Mouse (Mus musculus): ENCODE results near the gene Bnip1. TPM values are rescaled to one million over a fixed set of nuclear protein-coding genes. Genes with fewer than 3 reads are reported as not detected.

Gene Bnip1
- 10 to 100 TPM; 13.7 to 15.9 TPM for total RNA-seq (2023)

DNA sequence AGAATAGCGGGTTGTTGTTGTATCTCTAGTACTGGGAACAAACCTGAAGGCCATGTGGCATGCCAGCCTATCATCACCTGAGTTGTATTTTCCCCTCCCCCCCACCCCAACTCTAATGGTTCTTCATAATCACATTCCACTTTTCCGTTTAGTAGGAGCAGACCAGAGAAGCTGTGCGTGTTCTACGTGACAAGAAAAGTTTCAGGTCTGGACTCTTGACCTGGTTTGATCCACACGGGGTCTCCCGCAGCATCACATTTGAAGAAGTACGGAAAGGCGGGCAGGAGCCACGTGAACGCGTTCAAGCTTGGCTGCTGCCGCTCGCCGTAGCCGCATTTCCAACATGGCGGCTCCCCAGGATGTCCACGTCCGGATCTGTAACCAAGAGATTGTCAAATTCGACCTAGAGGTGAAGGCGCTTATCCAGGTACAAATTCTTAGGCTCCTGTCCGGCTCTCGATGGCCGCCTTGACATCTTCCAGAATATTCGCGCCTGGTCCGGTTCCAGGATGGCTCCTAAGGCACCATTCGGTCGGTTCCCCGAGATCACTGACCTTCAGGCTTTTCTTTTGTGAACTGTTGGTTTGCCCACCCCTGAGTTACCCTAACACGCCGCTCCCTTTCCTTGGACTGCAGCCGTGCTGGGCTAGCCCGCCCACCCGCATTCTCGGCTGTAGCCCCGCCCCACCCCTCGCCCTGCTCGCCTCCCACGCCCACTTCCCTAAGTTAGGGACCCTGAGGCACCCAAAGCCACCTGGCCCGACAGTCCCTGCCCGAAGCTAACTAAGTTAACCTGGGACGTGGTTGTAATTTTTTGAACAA is at the start of gene Bnip1:
Gene Bnip1, plus strand, starts transcription at position 317 of the 822 bp plus-strand sequence.

Other genes with a start within 250 kb of the Bnip1 start
- 10 to 100 TPM; 17.6 to 17.8 TPM for gene Ergic1, start 219.6 kb upstream of the Bnip1 start, total RNA-seq (2023)
- 1,000 to 10,000 TPM; 1,695 to 2,915 TPM for gene Dusp1, start 218.9 kb upstream of the Bnip1 start, total RNA-seq (2023)
- 100 to 1,000 TPM; 150 to 158 TPM for gene Atp6v0e, start 117.8 kb upstream of the Bnip1 start, total RNA-seq (2023)
- gene Crebrf, start 65.4 kb upstream of the Bnip1 start, total RNA-seq (2023) = 10 to 100 TPM; 51.9 to 55.9 TPM
- gene Nkx2-5, start 63.9 kb downstream of the Bnip1 start, total RNA-seq (2023) = not detected
- gene Kifc5b, start 136.0 kb downstream of the Bnip1 start, total RNA-seq (2023) = 10 to 100 TPM; 15.5 to 16.1 TPM
- 10 to 100 TPM; 63.4 to 68.4 TPM for gene Phf1, start 152.0 kb downstream of the Bnip1 start, total RNA-seq (2023)
- gene Cuta, start 158.5 kb downstream of the Bnip1 start, total RNA-seq (2023) = 10 to 100 TPM; 57.1 to 73.2 TPM
- gene Syngap1, start 160.2 kb downstream of the Bnip1 start, total RNA-seq (2023) = 1 to 10 TPM; 2.3 to 2.6 TPM
- gene Zbtb9, start 192.1 kb downstream of the Bnip1 start, total RNA-seq (2023) = 10 to 100 TPM; 10.5 to 14.8 TPM
- 10 to 100 TPM; 71.5 to 74.4 TPM for gene Bak1, start 247.9 kb downstream of the Bnip1 start, total RNA-seq (2023)

All from neutrophil, adult 59 days (primary cell).